Mouse (Mus musculus) heart, adult 8-10 months (tissue): ENCODE results near the gene Oas1d. TPM values are rescaled to one million over a fixed set of nuclear protein-coding genes. Genes with fewer than 3 reads are reported as not detected.
"Not testable (repeated sequence)": the region's sequence is repeated elsewhere in the genome, so short reads cannot be mapped to it uniquely, and the experiment has no call there.

Source experiments
- DNase-seq: peaks from one replicate; pipeline ENCODE4 v3.0.0; 2022; ENCODE audit warnings: low spot score
- total RNA-seq, 4 experiments: library from RNA; stranded (reverse); gene quantifications; 2 replicates each; pipeline ENCODE4 v1.2.4; 2022

Oas1d gene
- total RNA-seq, 4 experiments from 2014 or later: not detected

DNA sequence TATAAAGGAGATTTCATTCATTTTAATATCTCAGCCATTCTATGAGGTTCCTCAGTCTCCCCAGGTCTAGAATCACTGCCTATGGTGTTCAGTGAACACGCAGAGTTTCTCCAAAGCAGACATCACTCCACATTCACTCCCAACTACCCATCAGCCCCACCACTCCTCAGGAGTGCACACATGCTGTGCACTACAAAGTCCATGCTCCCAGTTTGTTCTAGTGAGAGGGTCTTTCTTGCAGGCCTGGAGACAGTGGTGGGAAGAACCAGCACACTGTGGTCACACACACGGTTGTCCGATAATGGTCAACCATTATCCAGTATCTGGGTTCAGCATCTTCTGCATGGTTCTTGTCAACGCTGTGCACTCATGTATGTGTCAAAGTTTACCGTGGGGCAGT is 12.3 kb upstream of the Oas1d start:
- no peak for DNase-seq

DNA sequence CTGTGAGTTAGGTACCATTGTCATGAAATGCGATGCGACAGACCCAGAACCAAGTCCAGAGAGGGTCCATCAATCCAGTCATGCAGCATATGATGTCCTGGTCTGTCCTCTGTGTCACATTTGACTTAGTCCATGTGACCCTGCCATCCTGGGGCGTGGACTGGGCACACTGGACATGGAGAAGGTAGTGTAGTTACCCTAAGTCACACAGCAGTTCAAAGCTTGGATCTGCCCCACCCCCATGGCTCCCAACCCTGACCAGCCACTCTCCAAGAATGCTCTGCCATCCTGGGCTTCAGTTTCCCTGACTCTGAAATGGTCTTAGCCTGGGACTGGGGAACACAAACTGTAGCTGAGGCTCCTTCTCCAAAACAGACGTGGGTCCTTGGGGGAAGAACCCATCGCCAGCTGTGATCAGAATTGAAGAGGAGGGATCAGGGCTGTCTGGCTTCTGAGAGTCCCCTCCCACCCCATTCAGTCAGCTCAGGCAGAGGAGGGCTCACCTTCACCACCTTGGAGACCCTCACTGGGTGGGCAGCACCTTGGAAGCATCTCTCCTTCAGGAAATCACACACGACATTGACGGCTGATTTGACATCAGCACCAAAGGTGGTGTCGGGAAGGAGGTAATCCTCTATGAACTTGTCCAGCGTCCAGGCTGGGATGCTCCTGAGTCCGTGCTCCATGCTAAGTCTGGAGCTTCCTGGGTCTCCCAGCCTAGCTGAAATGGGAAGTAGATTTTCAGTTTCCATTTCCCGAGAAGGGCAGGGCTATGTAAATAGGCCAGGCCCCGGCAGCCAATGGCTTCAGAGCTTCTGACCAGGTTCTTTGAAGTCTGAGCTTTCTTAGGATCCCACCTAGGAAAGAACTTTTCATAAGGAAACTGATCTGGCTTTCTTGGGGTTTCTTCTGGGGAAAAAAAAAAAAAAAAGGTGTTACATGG is 7.3 kb upstream of the Oas1d start, which contains the start of gene Oas1a:
Oas1a (minus strand) TSS at position 731 of the 943 bp plus-strand sequence.
- not testable (repeated sequence) for DNase-seq

DNA sequence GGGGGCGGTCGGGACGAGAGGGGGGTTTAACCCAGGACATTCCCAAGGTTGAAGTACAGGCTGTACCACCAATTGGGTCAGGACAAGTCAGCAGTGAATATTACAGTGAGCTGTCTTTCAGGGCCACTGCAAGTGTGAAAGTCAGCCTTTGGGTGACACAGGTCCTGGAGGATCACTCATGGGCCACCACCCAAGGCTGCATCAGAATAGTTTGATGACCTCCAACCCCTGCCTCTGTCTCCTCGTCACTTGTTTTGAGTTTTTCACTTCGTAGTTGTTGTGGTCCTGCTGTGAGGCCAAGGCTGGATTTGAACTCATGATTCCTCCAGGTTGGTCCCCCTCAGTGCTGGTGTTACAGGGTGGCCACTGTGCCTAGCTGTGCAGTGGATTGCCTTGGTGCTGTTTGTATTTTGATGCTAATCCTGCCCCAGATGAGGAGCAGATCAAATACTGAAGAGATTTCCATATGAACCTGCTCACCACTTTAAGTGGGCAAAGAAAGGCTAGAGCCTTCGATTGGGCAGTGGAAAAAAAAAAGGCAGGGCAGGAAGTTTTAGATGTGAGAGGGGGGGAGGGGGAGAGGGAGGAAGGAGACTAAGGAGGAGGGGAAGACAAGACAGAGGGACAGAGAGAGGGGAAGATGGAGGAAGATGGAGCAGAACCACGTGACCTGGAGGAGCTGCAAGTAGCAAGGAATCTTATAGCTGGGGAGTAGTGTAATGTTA is 6.0 kb upstream of the Oas1d start:
- no peak for DNase-seq

DNA sequence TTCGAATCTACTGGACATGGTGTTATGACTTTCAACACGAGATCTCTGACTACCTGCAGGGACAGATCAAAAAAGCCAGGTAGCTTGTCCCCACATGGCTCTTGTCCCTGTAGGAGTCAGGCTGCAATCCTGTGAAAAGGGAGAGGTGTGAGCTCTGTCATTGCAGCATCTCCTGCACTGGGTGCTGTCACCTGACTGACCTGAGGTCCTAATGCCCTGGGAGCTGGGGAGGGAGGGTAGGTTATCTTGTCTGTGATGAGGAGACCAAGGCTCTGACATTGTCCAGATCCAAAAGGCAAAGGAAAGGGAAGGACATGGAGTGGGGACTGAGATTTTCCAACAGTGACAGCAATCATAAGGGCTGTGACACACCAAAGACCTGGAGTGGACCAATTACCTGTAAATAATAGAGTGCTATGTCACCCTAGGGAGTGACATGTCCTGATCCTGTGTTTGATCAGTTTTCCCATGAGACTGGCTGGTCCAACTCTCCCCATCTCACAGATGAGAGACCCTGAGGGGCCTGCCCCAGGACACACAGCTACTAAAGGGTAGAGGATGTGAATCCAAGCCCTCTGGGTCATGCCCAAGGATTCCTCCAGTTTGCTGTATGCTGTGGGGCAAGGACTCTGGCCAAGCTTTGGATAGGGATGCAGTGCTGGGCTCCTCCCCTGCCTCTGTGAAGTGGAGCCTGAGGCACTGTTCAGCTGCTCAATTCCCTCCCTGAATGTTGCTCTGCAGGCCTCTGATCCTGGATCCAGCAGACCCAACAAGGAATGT is 5.0 kb downstream of the Oas1d start:
- DNase-seq: not testable (repeated sequence)

DNA sequence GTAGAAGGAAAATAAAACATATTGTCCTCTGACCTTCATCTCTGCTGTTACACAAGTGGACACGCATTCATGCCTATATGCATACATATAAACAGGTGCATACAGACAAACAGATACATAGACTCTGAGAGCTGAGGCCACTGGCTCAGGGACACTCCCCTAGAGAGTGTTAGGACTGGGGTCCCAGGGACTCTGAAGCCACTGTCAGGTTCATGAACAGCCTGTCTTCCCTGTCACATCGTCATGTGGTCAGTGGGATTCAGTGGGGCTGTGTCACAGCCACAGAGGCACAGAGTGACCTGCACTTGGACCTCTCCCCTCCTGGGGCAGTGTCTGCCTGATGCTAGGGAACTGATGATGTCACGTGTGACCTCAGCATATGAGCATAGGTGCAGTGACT is 6.0 kb downstream of the Oas1d start:
- DNase-seq: no peak

DNA sequence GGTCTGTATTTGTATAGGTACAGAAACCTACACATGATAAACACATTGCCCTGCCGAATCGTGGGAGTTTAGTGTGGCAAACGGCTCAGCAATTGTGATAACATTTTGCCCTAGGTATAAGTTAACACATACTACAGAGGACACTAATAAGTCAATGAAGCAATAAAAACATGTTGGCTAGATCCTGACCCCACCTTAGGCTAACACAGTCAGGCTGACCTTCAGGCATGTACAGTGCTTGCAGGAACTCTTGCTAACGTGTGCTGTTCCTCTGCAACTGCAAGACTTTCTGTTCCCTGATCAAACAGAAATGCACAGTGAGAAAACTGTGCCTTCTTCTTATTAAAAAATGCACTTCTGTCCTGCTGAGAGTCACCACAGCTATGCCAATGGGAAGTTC is 9.6 kb downstream of the Oas1d start:
- DNase-seq: no peak

DNA sequence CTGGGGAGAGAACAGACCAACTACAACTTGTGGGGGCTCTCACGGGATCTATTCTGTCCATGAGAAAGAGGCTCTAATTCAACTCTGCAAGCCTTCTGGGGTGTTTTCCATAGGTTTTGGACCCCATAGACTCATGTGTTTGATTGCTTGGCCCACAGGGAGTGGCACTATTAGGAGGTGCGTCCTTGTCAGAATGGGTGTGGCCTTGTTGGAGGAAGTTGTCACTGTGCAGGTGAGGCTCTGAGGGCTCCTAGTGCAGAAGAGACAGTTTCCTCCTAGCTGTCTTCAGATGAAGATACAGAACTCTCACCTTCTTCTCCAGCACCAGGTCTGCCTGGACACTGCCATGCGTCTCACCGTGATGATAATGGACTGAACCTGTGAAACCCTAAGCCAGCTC is 10.2 kb downstream of the Oas1d start:
- DNase-seq: not testable (repeated sequence)

DNA sequence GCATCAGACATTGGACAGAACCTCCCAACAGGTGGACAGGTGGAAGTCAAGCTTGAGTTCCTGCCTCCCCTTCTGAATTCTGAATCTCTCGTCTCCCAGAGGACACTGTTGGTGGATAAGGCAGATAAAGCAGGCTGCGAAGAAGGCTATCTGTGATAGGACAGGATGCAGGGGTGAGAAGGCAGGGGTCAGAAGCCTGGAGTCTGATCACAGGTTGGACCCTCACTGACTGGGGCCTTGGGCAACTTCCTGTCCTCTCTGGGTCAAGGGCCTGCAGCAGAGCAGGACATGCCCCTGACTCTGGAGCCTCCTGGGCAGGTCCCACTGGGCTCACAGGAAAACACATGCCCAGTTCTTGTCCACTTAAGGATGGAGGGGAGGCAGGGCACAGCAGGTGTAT is 12.0 kb downstream of the Oas1d start:
- not testable (repeated sequence) for DNase-seq

DNA sequence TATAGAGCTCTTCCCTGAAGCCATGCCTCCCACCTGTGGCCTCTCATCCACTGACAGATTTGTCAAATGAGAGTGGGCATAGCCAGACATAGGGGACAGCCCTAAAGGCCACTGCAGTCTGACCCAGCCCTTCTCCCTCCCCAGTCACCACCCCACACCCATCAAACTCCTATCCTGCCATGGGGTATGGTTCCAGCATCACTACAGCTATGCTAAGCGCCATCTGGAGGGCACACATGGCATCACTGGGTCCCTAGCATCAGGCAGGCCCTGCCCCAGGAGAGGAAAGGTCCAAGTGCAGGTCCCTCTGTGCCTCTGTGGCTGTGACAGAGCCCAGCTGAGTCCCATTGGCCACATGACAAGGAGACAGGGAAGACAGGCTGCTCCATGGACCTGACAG is 12.7 kb downstream of the Oas1d start:
- DNase-seq: no peak

DNA sequence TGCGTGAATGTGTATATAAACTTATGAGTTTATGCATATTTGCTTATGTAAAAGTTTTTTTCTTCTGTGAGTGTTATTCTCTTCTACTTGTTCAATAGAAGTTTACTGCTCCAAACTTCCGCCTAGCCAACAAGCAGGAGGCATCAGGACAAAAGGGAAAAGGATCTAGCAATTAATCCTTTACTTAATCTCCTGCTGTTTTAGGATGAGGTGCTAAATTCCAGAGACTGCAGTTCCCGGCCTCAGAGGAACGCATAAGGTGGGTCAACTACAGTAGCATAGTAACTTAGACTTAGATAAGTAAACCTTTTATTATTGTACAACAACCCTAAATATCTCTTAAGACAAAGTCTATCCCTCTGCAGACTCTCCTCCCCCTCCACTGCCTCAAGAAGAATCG is 19.6 kb downstream of the Oas1d start:
- no peak for DNase-seq

DNA sequence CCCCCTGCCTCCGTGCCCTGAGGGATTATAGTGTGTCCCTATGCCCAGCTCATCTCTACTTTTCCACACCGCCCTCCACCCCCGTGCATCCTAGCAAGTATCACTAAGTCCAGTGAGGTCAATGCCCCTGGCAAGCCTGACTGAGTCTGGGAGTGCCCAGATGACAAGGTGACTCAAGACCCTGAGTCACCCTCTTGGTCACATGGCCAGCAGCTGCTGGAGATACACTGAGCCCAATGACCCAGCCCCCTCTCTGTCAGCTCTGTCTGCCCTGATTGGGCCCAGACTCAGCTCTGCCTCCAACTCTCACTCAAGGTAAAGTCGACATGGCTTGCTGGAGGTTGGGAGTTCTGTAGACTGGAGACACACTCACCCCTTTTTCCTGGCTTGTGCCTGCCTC is 23.5 kb downstream of the Oas1d start:
- no peak for DNase-seq

DNA sequence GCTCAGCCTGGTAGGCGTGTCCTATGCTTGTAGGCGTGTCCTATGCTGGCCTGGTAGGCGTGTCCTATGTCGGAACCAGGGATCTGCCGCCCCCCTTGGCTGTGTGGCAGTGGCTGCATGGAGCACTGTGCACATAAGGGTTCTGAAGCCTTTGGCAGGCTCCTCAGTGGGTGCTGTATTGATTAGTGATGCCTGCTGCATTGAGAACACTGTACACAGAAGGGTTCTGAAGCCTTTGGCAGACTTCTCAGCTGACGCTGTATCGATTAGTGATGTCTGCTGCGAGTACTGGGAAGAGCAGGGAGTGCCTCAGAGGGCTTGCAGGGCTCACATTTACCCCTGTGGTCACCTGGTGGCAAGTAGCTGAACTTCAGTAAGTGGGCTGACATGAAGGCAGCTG is 24.2 kb downstream of the Oas1d start:
- DNase-seq: no peak

DNA sequence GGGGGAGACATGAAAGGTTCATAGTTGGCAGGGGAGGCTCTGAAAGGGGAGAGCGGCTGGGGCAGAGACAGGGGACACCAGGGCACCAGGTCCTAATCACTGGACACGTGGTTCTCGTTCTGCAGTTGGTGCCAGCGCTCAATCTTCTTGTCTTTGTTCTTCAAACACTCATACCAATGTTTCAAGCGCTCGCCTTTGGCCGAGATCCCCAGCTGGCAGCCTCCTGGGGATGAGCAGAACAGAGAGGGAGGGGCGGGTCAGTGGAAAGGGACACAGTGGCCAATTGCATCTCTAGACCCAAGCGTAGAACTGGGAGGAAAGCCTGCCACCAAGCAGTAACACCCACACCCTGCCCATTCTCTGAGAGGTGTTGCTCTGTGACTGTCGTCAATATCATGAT is 27.7 kb downstream of the Oas1d start:
- DNase-seq: no peak

DNA sequence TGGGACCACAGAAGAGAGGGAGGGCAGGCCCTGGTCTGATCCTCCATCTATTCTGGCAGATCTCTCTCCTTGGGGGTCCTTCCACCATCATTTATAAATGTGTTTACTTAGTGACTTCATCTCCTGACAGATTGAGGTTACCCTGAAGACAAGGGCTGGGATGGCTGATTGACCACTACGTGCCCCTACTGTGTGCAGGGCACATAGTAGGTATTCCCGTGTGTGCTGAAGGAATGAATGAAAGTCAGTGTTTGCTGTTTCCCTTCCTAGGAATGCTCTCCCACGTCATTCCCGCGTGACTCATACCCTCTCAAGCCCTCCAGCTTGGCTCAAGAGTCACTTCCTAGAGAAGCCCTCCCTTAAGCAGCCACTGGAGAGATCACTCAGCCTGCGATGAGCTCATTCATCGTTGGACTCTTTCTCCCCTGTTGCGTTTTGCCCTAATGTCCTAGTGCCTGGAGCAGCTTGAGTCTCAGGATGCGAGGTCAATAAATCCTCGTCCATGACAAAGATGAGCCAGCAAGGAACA is 38.0 kb downstream of the Oas1d start:
- DNase-seq: no peak

DNA sequence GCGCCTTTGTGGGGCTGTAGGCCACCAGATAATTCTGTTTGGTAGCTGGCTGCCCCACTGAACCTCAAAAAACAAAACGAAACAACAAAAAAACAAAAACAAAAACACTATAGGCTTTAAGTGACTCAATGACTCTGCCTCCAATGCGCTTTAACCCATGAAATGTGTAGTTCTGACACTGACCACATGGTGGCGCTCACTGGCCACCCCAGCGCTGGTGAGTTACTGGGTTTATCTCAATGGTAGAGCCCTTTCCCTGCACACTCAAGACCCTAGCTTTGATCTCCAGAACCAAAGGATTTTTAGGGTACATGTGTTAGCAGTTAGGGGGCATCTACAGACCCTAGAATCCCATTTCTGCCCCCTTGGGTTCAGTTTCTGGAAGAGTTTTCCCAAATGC is 39.6 kb downstream of the Oas1d start:
- no peak for DNase-seq

DNA sequence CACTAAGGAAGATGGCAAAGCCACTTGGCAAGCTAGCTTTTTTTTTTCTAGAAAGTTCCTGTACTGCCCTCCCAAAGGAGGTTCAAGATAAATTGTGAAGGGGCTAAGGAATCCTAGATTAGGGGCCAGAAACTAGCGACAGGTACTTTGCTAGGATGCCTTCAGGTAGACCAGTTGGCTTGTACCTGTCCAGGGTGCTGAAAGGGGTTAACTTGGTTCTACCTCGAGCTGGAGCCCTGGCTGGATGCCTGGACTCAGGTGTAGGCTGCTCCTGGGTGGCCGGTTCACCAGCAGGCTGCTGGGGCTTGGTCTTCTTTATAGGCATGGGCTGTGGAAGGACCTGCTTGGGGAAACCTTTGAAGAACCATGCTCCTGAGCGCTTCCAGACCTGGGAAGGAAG is 46.7 kb downstream of the Oas1d start:
- no peak for DNase-seq

DNA sequence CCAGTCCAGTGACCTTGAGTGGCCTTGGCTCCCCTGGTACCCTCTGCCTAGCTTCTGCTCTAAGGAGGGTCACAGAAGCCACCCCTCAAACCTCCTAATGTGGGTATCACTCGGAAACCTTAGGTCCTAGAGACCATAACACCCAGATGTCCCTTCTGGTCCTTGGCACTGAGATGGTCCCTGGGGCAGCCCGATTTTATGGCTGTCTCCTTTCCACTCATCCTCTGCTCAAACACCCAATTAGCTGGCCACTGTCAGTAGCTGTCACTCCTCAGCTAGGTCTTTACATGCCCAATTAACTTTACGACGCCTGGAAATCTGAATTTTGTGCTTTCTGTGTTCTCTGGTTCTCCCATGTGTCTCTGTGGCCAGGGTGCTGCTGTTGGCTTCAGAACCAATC is 51.8 kb downstream of the Oas1d start:
- DNase-seq: no peak

DNA sequence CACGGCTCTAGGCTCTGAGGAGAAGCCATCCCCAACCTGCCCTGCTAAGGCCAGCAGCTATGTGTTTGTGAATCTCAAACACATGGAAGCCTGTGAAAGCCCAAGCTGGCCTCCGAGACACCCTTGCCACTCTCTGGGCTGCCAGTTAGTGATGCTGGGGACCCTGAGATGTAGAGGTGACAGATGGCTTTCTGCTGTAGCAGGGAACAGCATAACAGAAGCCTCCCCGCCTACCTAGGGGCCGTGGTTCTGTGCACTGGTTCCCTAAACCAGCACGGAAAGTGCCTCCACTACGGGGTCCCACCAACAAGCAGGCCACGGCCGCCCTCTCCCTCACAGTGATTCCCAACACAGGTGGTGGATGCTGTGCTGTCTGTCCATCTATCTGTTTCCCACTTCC is 52.6 kb downstream of the Oas1d start:
- DNase-seq: no peak

DNA sequence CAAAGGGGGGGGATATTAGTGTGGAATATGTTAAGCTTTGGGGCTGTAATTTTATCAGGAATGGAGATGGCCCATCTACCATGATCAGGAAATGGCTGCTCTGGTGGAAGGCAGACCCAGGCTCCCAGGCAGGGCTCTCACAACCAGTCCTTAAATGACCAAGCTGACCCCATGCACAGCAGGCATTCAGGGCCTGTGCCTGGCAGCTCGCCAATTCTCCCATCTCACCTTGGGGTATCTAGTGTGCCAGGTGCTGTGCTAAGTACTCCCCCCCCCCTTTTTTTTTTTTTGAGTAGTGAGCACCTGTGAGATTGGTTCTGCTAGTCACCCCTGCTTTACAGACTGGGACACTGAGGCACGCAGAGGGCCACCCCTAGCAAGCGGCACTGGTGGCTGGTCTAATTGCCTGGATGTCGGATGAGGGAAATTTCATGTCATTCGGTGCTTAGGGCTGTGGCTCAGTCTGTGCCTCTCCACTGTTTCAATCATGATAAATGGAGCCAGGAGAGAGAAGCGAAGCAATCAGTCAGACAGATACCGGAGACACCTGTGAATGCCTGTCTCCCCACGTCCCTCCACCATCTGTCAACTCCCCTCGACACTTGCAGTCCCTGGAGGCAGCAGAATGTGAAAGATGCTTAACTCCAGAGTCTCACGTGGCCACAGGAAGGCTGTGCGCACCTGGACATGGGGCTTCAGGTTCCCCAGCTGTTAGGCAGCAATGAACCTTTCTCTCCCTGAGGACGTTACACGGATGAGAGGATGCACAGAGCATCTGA is 53.2 kb downstream of the Oas1d start:
- no peak for DNase-seq

DNA sequence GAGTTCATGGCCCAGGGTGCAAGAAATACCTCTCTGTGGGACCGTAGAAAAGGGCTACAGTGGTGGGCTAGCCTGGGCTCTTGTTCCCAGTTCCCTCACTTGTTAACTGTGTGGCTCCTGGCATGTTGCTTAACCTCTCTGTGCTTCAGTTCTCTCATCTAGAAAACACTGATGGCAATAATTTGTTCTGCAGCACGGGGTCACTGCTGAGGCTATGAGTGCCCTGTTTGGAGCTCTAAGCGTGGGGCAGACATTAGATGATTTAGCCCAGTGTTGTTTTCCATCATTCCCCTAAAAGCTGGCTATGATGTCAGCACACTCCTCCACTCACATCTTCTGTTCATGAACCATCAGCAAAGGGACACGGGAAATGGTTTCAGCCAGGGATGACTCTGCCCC is 53.8 kb downstream of the Oas1d start:
- no peak for DNase-seq

DNA sequence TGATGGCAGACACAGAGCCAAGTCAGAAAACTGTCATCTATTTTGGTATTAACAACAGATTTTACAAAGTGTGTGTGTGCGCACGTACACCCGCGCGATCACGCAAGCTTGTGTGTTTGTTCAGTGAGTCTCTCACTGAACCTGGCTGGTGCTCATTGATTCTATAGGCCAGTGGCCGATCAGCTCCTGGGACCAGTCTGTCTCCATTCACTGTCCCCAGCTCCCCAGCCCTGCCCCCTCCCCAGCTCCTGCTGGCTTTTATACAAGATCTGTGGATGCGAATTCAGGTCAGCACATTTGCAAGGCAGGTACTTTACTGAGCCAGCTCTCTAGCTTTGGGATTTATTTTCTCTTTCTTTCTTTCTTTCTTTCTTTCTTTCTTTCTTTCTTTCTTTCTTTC is 54.5 kb downstream of the Oas1d start:
- DNase-seq: no peak
